Mouse (Mus musculus): ENCODE results near the gene Macf1.

- TF ChIP-seq CTCF (IDR thresholded peaks at IDR 0.05; ENCODE audit: low read depth, low read length): no peak
- no peak for TF ChIP-seq EP300 (IDR thresholded peaks at IDR 0.05; ENCODE audit: insufficient read depth, low read depth, low read length)
Measured at GRCm38 (mm10) chr4:123686368-123687024, 2.3 kb upstream of the Macf1 start.

All from ES-Bruce4 (cell line).